In genomic region chr9:62974439-62974838, GRCm38 (mm10) we compare ENCODE assay signal across 10 mouse cellular contexts. TPM values are rescaled to one million over a fixed set of nuclear protein-coding genes. Genes with fewer than 3 reads are reported as not detected.
DNase-seq lines count a peak whose midpoint lies in the region; ATAC-seq and TF ChIP-seq lines count a peak whose summit lies in the region.
"Had no signal": no experiment of that assay in that cellular context is flagged by ENCODE, and none has a peak within 500 bp of the region (broad histone marks: within the 10 kb centered on the region; RNA-seq: fewer than 3 reads in every experiment).

No protein-coding gene starts in this region.

- WGBS in forebrain, postnatal 0 days, result 99% methylated on average over 2 of the region's 2 CpGs
- WGBS in forebrain, embryonic 15.5 days, result 94% methylated on average over 2 of the region's 2 CpGs
- 93% methylated on average over 2 of the region's 2 CpGs for WGBS in lung, embryonic 14.5 days

- H3K4me1 ChIP-seq in forebrain, postnatal 0 days (ENCODE audit: insufficient read depth), result no peaks in the 10 kb centered on the region
- peaks cover 28% of the 10 kb centered on the region for H3K4me1 ChIP-seq in forebrain, embryonic 15.5 days
- H3K4me1 ChIP-seq in lung, embryonic 14.5 days (ENCODE audit: insufficient read depth), result peaks cover 2% of the 10 kb centered on the region; the same call in 1 of the 2 replicates

- CTCF ChIA-PET in Patski (lab: Charles Lee), result interaction anchor here (1.0 to 1.6 kb wide), 3 partner anchors 12 to 150 kb away, joined by 3 to 4 read pairs (median 3); no protein-coding TSS in a partner anchor

- POLR2A ChIA-PET in Patski (lab: Charles Lee), result interaction anchor here (1.4 kb wide), 1 partner anchor 59 kb away, joined by 4 read pairs; no protein-coding TSS in a partner anchor

- H3K27ac ChIP-seq in forebrain, postnatal 0 days (ENCODE audit: low read depth, low read length), result no peak overlapping the region
- H3K27ac ChIP-seq in forebrain, embryonic 15.5 days (replicated peaks), result no peak overlapping the region
- no peak overlapping the region for H3K27ac ChIP-seq in lung, embryonic 14.5 days (ENCODE audit: low read depth)
- H3K27ac ChIP-seq: midbrain, embryonic 13.5 days had no signal

- no peak overlapping the region for H3K9ac ChIP-seq in forebrain, postnatal 0 days
- H3K9ac ChIP-seq in forebrain, embryonic 15.5 days (replicated peaks), result no peak overlapping the region
- H3K9ac ChIP-seq in lung, embryonic 14.5 days, result no peak overlapping the region
- H3K9ac ChIP-seq: midbrain, embryonic 13.5 days had no signal

- no peak overlapping the region for H3K4me3 ChIP-seq in forebrain, postnatal 0 days (ENCODE audit: low read depth, low read length)
- no peak overlapping the region for H3K4me3 ChIP-seq in forebrain, embryonic 15.5 days
- no peak overlapping the region for H3K4me3 ChIP-seq in lung, embryonic 14.5 days (ENCODE audit: low read depth, low read length)
- H3K4me3 ChIP-seq: erythroblast, embryonic 14.5 days; midbrain, embryonic 13.5 days had no signal

- ATAC-seq in forebrain, postnatal 0 days, result no peak
- ATAC-seq in forebrain, embryonic 15.5 days (replicated peaks), result no peak
- ATAC-seq in lung, embryonic 14.5 days (ENCODE audit: insufficient read depth), result no peak
- no peak for ATAC-seq in Patski
- no peak for ATAC-seq in megakaryocyte-erythroid progenitor cell, adult 5-6 weeks (replicated peaks; ENCODE audit: low FRiP score, low TSS enrichment, poor library complexity, severe bottlenecking)
- ATAC-seq: midbrain, embryonic 13.5 days had no signal

- H3K27me3 ChIP-seq in forebrain, postnatal 0 days (ENCODE audit: insufficient read depth, low read length), result no peaks in the 10 kb centered on the region
- no peaks in the 10 kb centered on the region for H3K27me3 ChIP-seq in forebrain, embryonic 15.5 days
- no peaks in the 10 kb centered on the region for H3K27me3 ChIP-seq in lung, embryonic 14.5 days (ENCODE audit: insufficient read depth, low read length)
- no peaks in the 10 kb centered on the region for H3K27me3 ChIP-seq in Patski
- H3K27me3 ChIP-seq: midbrain, embryonic 13.5 days had no signal

- DNase-seq in forebrain, postnatal 0 days, result peak; percentile 15
- DNase-seq in lung, embryonic 14.5 days, result peak; percentile 52
- no peak for DNase-seq in lung, adult 18-20 months
- DNase-seq in Patski (ENCODE audit: low read depth, low spot score), result no peak
- peak; percentile 54 for DNase-seq in retina, embryonic 14.5 days (ENCODE audit: low spot score)
- no peak for DNase-seq in layer of hippocampus, postnatal 36 days

- H3K4me2 ChIP-seq in forebrain, postnatal 0 days (ENCODE audit: low read depth), result no peak overlapping the region
- no peak overlapping the region for H3K4me2 ChIP-seq in forebrain, embryonic 15.5 days (replicated peaks)
- no peak overlapping the region for H3K4me2 ChIP-seq in lung, embryonic 14.5 days
- H3K4me2 ChIP-seq: midbrain, embryonic 13.5 days had no signal

- in situ Hi-C loops in Patski (cut with MboI; ENCODE audit: low pct_unique_long_range_greater_than_20kb), result loop anchor here (5.0 kb wide), 1 partner anchor 153 kb away; no protein-coding TSS in a partner anchor

- H3K36me3 ChIP-seq in forebrain, postnatal 0 days (ENCODE audit: insufficient read depth), result no peaks in the 10 kb centered on the region
- no peaks in the 10 kb centered on the region for H3K36me3 ChIP-seq in forebrain, embryonic 15.5 days
- no peaks in the 10 kb centered on the region for H3K36me3 ChIP-seq in lung, embryonic 14.5 days (ENCODE audit: insufficient read depth)
- H3K36me3 ChIP-seq: midbrain, embryonic 13.5 days had no signal

- H3K9me3 ChIP-seq in forebrain, postnatal 0 days (ENCODE audit: low read length), result no peaks in the 10 kb centered on the region
- H3K9me3 ChIP-seq in forebrain, embryonic 15.5 days, result no peaks in the 10 kb centered on the region
- no peaks in the 10 kb centered on the region for H3K9me3 ChIP-seq in lung, embryonic 14.5 days (ENCODE audit: low read depth, low read length)
- H3K9me3 ChIP-seq: midbrain, embryonic 13.5 days had no signal

- peak; percentile 54 for TF ChIP-seq CTCF in forebrain, postnatal 0 days (IDR thresholded peaks at IDR 0.05; ENCODE audit: low read depth)
- peak; percentile 43 for TF ChIP-seq CTCF in lung, embryonic 14.5 days (IDR thresholded peaks at IDR 0.05; ENCODE audit: low read depth)
- peak; percentile 69 for TF ChIP-seq CTCF in Patski (IDR thresholded peaks at IDR 0.05)

RNA-seq across cellular contexts. Expression of gene Pias1, which starts 13.3 kb away (rescaled TPM):
- total RNA-seq in forebrain, postnatal 0 days (2014; rRNA removed), result 21.2 and 36.2 TPM in 2 replicates
- polyA plus RNA-seq in forebrain, postnatal 0 days (2015; fragmentation: Nextera tagmentation; extraction: Ambion mirVana), result 35.2 and 50.2 TPM in 2 replicates
- 58.7 and 65.3 TPM in 2 replicates for polyA plus RNA-seq in forebrain, embryonic 15.5 days (2015; fragmentation: Nextera tagmentation; extraction: Ambion mirVana)
- 68.3 and 74.4 TPM in 2 replicates for polyA plus RNA-seq in lung, embryonic 14.5 days (2014; fragmentation: Nextera tagmentation; extraction: Ambion mirVana)
- polyA plus RNA-seq in Patski (2021), result 25.7 TPM
- 10 to 100 TPM; 63.6 to 70.2 TPM for total RNA-seq in layer of hippocampus, postnatal 36 days (2021)
- total RNA-seq in megakaryocyte-erythroid progenitor cell, adult 5-6 weeks (2014; fragmentation: Nextera tagmentation), result 63.9 and 72.4 TPM in 2 replicates
- total RNA-seq in megakaryocyte-erythroid progenitor cell, adult 5-6 weeks (2017), result 25.6 and 35.3 TPM in 2 replicates

Comparison
In these comparisons a context has a peak if more than half of its experiments do, and no peak if none do; other contexts are left out.
1. DNase-seq: peak in forebrain, postnatal 0 days (single experiment), lung, embryonic 14.5 days (single experiment) and retina, embryonic 14.5 days (single experiment); none in lung, adult 18-20 months (0 of 2), Patski (single experiment) and layer of hippocampus, postnatal 36 days (0 of 2).
2. Peak in every context shown above with its lines, with median percentiles within 50 percentile points of each other: CTCF ChIP-seq.